Mouse (Mus musculus) spleen, postnatal 4 days (tissue): ENCODE measurements around the gene 4930402H24Rik.

ENCODE experiments used
- DNase-seq, 2 experiments: peaks; one replicate each; pipeline ENCODE4 v3.0.0; 2022; ENCODE audit warnings: low spot score in 2 of 2

The 4930402H24Rik gene

DNA sequence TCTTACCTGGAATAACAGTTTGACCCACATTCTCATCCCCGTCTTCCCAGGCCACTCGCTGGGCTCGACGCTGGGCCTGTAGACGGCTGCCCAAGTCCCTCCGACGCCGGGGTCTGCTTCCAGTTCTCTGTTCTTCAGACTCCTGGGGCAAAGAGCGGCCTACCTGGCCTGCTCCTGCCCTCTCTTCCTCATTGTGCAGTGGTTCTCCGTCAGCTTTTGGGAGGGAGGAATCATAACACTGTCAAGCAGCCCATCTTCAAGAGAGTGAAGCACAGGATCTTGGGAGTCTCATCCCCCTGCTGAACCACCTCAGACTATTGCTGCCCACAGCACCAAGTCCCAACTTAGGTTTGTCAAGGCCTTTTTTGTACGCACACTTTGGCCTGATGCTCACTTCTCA lies 242.9 kb downstream of the 4930402H24Rik start:
- no peak for DNase-seq

GRCm38 (mm10) chr2:130658530-130658929 lies 247.7 kb downstream of the 4930402H24Rik start:
- no peak for DNase-seq

DNA sequence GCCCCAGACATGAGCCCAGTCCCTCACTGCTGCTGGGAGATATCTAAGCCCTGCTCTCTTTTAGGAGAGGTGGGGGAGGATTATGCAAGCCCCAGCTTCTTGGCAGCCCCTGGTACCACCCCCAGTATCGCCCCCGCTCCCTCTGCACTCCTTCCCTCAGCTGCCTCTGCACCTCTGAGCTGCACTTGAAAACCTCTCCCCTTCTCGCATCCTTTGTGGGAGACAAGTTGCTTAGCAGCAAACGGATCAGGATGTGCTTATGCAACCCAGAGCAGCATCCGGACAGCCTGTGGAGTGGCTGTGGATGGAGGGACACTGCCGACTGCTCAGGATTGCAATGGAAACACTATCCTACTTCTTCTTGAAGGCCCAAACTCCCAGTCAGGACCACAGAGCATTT lies 248.7 kb downstream of the 4930402H24Rik start:
- DNase-seq: no peak

- DNase-seq: no peak
Observed at GRCm38 (mm10) chr2:130656536-130656935, 249.7 kb downstream of the 4930402H24Rik start.
